Mouse (Mus musculus) urinary bladder, adult 18-20 months (tissue): ENCODE measurements around the gene Usp4.
"Not testable (repeated sequence)": the region's sequence is repeated elsewhere in the genome, so short reads cannot be mapped to it uniquely, and the experiment has no call there.

Source experiments
- DNase-seq, 2 experiments: peaks; one replicate each; pipeline ENCODE4 v3.0.0; 2022; ENCODE audit warnings: low spot score in 2 of 2, mixed read lengths in 2 of 2

Usp4 gene

GRCm38 (mm10) chr9:108347540-108348289 lies at the start of gene Usp4:
Gene Usp4, plus strand, starts transcription at chr9:108347853.
- DNase-seq: peak; percentile 83 to 86

- DNase-seq: peak in 1 of 2 experiments; percentile 53
Measured at GRCm38 (mm10) chr9:108301853-108302252, 45.8 kb upstream of the Usp4 start.

- DNase-seq: no peak
Measured at GRCm38 (mm10) chr9:108304716-108305115, 42.9 kb upstream of the Usp4 start.

GRCm38 (mm10) chr9:108305170-108305569 lies 42.5 kb upstream of the Usp4 start:
- DNase-seq: no peak

- DNase-seq: peak; percentile 89 to 99
Measured at GRCm38 (mm10) chr9:108305629-108306520, 41.8 kb upstream of the Usp4 start, which contains the start of the genes Rhoa and Tcta. Gene Rhoa, plus strand, starts transcription at chr9:108306129. Gene Tcta, minus strand, starts transcription at chr9:108306160.

GRCm38 (mm10) chr9:108306571-108306980 lies 41.1 kb upstream of the Usp4 start:
- peak; percentile 74 to 79 for DNase-seq

- no peak for DNase-seq
Measured at GRCm38 (mm10) chr9:108307021-108307807, 40.4 kb upstream of the Usp4 start.

- no peak for DNase-seq
Measured at GRCm38 (mm10) chr9:108308141-108308540, 39.5 kb upstream of the Usp4 start.

- DNase-seq: no peak
Measured at GRCm38 (mm10) chr9:108317572-108317971, 30.1 kb upstream of the Usp4 start.

- DNase-seq: no peak
Measured at GRCm38 (mm10) chr9:108318462-108318861, 29.2 kb upstream of the Usp4 start.

- DNase-seq: not testable (repeated sequence)
Measured at GRCm38 (mm10) chr9:108322054-108322453, 25.6 kb upstream of the Usp4 start.

GRCm38 (mm10) chr9:108324784-108325183 lies 22.9 kb upstream of the Usp4 start:
- no peak for DNase-seq

GRCm38 (mm10) chr9:108325811-108326210 lies 21.8 kb upstream of the Usp4 start:
- no peak for DNase-seq

- no peak for DNase-seq
Measured at GRCm38 (mm10) chr9:108337848-108338550, 9.7 kb upstream of the Usp4 start.

GRCm38 (mm10) chr9:108338551-108338885 lies 9.1 kb upstream of the Usp4 start:
- DNase-seq: no peak

GRCm38 (mm10) chr9:108338886-108339781 lies 8.5 kb upstream of the Usp4 start, which contains the start of gene Gpx1:
Gene Gpx1, plus strand, starts transcription at chr9:108338903.
- DNase-seq: peak; percentile 77 to 95

- DNase-seq: peak in 1 of 2 experiments; percentile 38
Measured at GRCm38 (mm10) chr9:108339886-108340257, 7.8 kb upstream of the Usp4 start.

- no peak for DNase-seq
Measured at GRCm38 (mm10) chr9:108340258-108341138, 7.2 kb upstream of the Usp4 start.

- no peak for DNase-seq
Measured at GRCm38 (mm10) chr9:108341139-108341475, 6.5 kb upstream of the Usp4 start.
